Mouse (Mus musculus) embryo, embryonic 10.5 days (tissue): Measurements from ENCODE around the gene Pde7b.

ENCODE experiments used
- DNase-seq: peaks from one replicate; pipeline ENCODE4 v3.0.0-alpha.2; 2015; ENCODE audit warnings: low spot score

The Pde7b gene

DNA sequence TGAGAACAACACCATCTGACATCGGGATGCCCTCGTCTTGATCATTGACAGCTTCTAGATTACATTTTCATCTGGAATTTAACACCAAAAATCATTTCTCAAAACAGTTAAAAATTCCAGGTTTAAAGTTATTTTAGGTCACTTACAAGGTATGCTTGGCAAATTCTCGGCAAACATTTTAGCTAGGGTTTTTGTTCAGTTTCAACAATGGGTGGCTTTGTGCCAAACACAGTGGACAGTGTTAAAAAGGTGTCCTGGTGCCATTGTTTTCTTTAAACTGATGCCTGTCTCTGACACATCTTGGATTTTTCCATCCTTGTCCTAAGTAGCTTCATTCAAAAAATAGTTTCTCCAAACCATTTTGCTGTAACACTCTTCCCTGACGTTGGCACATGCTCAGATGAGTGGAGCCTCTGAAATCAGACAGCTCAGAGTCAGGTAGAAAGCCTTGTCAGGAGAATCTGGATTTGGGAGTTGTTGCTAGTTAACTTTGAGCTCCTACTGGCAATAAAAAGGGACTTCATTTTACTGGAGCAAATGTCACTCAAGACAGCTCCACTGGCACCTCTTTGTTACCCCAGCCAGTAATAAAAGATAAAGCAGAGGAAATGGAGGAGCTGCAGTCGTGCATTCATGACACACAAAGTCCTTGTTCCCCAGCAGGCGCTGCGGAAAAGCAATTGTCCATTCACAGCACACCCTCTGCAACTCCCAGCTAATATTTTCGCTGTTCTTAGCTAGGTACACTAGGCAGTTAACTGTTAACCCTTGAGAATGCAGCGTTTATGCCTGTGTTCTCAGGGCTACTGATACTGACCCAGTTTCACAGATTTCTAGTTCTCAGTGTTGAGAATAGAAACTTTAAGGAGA lies 2.0 kb downstream of the Pde7b start:
- peak; percentile 42 for DNase-seq

DNA sequence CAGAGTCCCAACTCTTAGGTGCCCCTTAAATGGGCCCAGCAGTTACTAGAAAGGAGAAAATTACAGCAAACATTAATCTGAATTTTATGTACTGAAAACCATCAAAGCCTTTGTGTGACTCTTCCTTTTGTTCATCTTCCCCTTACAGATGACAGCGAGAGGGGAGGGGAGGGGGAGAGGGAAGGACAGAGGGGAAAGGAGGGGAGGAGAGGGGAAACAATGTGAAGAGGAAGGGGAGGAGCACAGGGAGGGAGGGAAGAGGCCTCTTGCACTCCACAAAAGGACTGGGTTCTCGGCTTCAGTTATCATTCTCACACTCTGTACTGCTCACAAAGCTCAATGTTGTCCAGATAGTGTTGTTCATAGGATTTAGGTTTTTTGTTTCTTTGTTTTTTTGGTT lies 5.7 kb downstream of the Pde7b start:
- no peak for DNase-seq

DNA sequence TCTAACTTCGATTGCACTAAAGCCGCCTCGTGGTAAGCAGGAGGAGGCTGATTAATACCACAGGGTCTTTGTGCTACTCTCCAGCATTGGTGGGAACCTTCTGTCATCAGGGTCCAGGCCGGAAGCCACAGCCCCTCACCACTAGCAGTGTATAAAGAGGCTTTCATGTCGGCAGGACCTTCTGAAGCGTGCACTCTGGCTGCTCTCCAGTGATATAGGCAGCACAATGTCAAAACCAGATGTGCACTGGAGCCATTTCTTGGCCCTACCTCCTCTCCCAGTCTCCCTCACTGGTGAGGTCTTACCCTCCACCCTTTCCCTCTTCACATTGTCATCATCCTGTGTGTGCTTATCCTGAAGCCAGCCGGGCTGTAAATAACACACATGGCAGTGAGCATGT lies 24.2 kb downstream of the Pde7b start:
- peak; percentile 30 for DNase-seq

DNA sequence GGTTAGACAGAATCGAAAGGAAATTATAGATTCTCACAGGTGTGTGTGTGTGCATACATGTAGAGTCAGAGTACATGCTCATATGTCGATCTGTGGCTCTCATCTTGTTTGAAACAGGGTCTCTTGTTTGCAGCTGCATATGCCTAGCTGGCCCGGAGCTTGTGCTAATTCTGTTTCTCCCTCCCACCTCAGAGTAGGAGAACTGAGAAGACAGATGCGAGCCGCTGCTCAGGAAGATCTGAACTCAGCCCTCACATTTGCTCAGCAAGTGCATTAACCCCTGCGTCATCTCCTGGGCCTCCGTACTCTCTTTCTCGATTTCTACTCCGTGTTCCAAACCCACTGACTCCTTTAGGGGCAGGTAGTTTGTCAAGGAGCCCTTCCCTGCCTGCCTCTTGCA lies 25.0 kb downstream of the Pde7b start:
- DNase-seq, result no peak

DNA sequence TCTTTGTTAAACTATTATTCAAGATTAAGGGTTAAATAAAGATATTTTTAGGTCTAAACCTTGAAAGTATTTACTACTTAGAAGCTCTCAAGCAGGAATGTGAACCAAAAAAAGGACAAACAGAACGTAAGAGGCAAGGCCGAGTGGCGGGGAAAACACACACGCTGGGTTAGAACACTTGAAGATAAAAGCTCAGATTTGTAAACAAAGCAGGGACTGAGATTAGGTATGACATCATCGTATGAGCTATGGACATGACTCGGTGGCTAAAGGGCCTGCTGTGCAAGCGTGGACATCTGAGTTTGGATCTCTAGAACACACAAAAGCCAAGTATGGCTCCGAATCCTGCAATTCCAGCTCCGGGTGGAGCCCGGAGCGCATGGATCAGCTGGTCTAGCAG lies 29.2 kb downstream of the Pde7b start:
- DNase-seq, result no peak

DNA sequence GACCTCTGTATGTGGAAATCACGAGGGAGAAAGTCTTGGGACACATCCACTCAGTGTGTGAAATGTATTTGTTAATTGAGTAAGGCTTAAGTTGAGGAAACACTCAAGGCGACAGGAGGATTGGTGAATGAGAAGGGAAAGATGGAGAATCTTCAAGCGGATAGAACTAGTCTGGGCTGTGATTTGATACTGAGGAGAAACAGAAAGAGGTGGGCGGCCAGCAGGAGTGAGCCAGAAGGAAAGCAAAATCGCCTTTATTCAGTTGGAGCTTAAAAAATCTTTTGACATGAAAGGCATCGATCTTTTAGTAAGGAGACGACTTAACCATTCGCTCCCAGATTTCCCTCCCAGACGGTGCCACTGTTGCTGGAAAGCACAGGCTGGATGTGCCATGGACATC lies 34.9 kb downstream of the Pde7b start:
- DNase-seq, result no peak

DNA sequence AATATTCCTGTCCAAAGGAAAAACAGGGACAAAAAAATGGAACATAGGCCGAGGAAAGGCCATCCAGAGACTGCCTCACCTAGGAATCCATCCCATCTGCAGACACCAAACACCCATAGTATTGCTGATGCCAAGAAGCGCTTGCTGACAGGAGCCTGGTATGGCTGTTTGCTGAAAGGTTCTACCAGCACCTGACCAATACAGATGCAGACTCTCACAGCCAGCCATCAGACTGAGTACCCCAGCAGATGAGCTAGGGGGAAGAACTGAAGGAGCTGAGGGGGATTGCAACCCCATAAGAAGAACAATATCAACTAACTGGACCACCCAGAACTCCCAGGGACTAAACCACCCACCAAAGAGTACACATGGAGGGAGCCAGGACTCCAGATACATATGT lies 40.7 kb downstream of the Pde7b start:
- no peak for DNase-seq

DNA sequence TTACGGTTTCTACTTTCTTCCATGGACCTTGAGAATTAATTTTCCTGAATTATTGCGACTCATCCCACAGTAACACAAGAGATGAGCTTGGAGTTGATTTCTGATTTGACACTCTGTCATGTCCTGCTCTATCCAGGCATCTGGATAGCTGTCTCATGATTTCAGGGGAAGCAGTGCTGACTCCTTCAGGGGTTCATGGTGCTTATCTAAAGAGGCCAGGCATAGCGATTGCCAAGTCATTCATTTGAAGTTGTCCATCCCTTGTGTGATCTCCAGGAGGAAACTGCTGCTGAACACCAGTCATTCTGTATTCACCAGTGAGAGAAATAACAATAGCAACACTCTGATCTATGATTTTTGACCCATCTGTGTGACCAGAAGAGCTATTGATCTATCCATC lies 43.9 kb downstream of the Pde7b start:
- DNase-seq, result no peak

DNA sequence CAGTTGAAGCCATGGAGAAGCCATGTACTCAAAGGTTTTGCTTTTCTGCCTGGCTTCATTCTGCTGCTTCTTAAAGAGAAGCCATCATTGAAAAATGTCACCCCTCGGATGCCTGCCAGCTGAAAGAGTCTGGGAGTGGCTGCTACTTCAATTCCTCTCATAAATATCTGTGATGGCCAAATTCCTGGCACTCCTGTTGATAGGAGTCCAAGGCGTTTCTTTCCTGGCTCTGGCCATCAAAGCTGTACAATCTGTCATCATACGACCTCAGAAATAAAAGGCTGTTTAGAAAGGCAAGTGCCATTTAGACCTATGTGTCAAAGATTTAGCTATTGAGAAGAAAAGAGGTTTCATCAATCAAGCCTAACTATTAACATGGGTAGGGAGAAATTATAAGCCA lies 49.6 kb downstream of the Pde7b start:
- no peak for DNase-seq

DNA sequence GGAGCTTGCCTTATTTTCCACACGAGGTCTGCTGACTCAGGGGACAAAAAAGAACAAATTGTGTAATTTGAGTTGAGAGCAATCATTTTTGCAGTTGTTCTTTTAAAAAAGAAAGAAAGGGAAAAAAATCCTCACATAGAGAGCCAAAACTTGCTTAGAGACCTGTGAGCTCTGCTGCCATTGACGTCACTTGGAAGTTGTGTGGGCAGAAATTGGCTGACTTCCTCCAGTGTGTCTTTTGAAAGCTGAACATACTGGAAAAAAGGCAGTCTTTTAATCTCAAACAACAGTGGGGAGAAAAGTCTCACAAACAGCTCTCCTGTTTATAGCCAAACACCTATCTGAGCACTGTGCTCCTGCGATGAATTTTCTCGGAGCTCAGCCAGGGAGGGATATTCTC lies 51.1 kb downstream of the Pde7b start:
- DNase-seq, result no peak

DNA sequence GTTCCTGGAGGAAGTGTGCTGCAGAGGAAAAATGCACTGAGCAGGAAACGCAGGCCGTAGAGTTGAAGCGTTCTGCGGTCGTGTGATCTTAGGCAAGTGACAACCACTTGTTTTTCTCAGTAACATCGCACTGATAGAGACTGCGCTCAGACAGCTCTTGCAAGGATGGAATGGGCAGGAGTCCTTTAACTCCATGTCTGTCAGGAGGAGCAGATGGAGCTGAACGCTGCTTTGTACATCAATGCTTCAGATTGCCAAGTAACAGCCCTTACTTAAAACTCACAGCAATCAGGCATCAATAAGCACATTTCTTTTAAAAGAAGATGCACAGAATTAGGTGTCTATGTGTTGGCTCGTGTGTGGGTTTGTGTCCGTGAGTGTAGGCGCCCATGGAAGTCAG lies 52.3 kb downstream of the Pde7b start:
- DNase-seq, result no peak

DNA sequence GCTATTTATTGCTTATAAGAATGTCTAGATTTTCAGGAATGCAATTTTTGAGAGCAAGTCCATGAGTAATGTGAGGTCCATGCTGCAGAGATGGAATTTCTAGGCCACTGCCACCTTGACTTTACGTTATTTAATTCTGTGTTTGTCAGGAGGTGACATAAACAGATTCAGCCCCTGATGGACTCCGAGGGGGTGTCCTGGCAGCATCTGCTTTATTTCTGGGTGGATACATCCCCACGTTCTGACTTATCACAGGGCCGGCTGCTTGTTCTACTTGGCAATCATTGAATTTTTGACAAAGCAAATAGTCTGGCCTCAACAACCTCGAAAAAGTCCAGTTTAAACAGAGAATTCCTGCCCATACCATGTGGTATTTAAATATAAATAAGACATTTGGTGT lies 53.3 kb downstream of the Pde7b start:
- DNase-seq, result no peak

DNA sequence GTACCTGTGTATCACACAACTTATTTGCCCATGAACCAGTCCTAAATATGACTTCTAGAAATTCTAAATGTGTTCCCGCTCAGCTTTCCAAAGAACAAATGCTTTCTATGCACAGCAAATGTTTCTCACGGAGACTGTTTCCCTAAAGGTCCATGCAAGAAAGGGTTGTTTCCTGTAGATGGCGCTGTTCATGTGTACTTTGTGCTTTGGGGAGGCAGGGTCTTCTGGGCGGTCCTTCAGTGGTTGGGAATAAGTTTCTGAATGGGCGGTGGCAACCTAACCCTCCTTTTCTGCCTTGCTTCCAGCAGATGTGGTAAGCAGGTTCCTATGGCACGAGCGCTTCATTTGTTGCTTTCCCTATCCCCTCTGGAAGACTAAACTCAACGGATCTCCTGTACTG lies 54.3 kb downstream of the Pde7b start:
- DNase-seq, result no peak

DNA sequence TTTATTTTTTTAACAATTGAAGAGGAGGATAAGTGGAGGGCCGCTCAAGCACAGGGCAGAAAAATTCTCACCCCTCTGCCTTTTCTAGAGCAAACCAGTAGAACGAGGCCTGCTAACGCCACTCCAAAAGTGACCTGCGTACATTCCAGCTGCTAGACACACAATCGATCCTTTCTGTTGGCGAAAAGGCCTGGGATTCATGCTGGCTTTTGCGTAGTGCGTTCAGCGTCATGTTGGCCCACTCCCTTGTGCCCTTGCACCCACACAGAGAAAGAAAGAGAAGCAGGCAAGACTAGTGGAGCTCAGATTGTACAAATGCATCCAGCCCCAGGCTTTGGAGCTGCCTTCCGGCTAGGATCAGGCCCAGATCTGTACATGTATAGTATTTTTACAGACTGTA lies 55.4 kb downstream of the Pde7b start:
- no peak for DNase-seq

DNA sequence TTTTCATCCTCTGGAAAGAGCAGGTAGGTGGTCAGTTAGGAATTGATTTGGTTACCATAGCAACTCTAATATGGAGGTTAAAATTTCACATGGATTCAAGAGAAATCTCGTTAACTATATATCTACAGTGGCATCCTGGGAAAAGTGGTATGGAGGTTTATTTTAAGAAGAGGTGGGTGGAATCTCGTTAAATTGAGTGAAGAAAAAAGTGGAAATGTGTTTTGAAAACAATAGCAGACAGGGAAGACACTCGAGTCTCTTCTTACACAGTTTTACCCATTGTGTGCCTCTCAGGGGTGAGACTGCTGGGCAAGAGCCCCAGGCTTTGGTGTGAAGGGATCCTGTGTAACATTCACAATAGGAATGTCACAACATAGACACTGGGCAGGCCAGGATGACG lies 56.3 kb downstream of the Pde7b start:
- DNase-seq, result no peak

DNA sequence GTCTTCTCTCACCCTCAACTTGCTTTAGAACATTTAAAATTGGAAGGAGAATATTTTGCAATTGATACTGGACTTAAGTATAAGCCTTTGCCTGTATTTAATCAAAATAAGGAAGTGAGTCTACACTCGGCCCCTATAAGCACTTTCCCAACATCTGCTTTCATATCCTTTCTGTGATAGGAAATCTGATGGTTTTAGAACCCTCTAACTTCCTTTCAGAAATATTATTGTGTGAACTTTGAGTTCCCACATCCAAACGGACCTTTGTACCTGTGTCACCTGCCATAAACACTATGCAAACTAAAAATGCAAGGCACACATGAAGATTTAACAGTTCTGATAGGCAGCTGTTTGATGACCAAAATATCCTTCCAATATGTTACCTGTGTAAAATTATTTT lies 58.2 kb downstream of the Pde7b start:
- no peak for DNase-seq

DNA sequence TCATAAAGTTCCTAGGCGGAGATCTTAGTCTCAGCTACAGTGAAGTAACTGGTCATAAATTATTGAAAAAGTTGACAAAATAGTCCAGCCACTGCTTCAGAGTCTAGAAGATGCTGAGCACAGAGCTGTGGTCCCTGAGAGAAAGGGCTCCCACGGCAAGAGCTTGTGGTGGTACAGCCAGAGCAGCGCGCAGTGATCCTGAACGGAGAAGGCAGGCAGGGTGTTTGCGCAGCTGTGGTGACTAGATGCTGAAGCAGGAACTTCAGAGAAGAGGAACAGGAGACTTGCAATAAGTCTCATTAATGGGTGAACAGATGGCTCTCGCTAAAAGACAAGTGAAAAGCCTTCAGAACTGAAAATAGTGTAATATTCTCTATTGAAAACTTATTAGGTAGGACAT lies 61.9 kb downstream of the Pde7b start:
- DNase-seq, result peak; percentile 36

DNA sequence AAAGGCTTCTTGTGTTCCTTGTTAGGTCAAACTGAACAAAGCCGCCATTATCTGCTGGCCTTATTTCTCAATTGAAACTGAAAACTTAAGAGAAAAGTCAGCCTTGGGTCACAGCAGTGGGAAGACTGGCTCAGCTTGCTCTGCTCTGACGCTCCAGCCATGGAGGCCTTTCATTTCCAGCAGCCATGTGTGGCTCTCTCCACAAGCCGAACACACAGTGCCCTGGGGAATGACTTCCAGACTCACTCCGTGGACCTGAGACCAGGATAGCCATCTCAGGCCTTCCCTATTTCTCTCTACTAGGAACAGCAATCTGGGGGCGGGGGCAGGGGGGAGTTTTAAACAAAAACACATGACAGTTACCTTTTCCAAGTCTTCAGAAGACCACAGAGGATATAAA lies 63.2 kb downstream of the Pde7b start:
- peak; percentile 29 for DNase-seq

DNA sequence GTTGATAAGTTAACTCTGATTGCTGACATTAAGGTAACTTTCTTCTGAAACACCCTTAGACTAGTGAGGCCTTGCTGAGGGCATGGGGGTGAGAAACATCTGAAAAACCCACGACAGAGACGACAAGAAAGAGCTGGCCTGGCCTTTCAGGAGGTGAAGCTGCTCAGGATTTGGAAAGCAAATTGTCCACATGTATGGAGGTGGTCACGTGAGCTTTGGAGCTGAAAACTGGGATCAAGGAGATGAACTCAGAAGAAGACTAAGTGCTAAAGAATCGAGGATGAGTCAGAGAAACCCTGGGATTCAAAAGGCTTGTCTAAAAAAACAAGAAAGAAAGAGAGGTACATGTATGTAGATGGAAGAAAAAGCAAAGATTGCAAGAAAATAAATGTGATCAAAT lies 65.2 kb downstream of the Pde7b start:
- no peak for DNase-seq

DNA sequence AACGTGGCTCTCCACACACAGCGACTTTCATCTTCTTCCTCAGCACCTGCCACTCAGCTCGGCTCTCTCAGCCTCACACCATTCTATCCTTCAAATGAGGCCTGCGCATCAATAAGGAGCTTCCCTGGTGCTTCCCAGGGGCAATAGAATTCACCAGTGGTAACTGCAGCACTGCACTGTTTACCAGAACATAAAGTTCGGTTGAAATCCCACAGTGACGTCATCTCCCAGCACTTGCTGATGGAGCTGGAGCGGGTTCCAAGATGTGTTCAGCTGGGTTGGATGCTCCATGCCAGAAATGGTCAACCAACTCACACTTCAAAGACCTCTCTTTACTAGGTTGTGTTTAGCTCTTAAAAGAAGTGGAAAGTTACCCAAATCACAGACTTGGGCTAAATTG lies 65.6 kb downstream of the Pde7b start:
- no peak for DNase-seq

DNA sequence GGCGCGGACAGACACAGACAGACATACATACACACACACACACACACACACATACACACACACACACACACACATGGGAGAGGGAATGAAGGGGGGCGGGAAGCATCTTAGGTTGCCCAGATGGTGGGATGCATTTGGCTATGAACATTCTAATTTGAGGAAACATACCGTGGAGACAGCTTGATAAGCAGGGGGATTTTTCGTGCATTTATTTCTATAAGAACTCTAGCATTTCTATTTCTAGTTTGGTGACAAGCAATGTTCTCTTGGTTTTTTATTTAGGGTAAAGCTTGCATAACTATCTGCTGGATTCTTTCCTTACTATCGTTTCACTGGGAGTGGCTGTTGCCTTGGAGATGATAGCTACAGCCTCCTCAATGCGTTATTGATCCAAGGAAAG lies 66.2 kb downstream of the Pde7b start:
- DNase-seq, result no peak

DNA sequence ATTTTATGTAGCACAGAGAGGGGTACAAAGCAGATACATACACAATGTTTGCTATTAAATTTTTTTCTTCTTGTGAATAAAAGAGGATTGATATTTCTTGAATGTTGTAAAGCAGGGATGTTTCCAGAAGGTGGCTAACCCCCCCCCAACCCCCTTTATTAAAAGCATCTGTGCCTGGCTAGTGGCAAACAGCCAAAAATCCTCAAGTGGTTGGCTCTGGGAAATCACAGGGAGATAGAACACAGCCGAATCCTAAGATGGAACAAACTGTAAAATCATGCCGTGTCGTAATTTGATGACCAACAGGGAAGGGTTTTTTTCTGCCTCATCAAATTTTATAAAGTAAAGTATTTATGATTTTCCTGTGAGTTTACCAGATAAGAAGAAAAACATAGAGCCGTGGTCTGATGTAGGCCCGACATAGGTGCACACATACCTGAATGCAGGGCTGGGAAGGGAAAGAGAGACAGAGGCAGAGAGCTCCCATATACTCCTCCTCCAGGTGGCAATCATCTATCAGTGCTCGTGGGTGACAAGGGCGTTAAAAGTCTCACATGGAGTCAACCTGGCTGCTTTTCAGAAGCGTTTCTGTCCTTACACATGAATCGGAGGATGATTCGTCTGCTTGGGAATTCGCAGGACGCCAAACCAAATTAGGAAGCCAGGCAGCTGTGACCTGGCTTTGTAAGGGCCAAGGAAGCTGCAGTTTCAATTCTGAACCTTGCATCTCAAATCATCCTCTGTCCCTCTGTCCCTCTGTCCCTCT lies 67.4 kb downstream of the Pde7b start:
- no peak for DNase-seq

DNA sequence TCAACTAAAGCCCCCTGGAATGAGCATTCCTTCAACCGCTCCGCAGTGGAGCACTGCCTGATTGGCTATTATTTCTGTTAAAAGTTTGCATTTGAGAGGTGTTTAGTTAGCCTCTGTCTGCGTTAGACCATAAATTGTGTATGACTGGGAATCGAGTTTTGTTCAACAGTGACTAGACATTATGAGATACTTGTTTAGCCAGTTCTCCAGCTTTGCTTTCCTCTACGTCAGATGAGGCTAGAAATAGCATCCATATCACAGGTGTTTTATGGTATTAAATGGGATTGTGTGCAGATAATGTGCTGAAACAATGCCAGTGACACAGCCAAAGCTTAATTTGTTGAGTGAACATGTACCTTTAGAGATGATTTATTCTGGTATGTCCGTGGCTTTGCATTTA lies 70.3 kb downstream of the Pde7b start:
- DNase-seq, result no peak

DNA sequence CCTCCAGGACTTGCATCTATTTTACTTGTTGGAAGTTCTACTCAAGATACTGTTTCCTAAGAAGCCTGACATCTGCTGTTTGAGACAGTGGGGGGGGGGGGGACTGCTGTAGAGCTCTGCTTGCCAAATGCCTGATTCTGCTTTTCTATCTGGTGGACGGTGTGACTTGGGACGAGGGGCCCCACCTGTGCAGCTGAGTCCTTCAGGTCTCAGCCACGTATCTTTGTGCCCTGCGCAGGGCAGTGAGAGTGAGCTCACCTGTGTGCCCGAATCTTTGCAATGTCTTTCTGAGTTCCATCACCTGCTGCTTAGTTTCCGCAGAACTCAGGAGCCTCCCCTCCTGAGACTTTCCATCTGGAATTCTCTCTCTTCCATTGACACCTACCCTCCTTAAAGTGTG lies 70.7 kb downstream of the Pde7b start:
- DNase-seq, result no peak
